Comparison of ENCODE assay signal across 10 mouse cellular contexts in the genomic region with DNA sequence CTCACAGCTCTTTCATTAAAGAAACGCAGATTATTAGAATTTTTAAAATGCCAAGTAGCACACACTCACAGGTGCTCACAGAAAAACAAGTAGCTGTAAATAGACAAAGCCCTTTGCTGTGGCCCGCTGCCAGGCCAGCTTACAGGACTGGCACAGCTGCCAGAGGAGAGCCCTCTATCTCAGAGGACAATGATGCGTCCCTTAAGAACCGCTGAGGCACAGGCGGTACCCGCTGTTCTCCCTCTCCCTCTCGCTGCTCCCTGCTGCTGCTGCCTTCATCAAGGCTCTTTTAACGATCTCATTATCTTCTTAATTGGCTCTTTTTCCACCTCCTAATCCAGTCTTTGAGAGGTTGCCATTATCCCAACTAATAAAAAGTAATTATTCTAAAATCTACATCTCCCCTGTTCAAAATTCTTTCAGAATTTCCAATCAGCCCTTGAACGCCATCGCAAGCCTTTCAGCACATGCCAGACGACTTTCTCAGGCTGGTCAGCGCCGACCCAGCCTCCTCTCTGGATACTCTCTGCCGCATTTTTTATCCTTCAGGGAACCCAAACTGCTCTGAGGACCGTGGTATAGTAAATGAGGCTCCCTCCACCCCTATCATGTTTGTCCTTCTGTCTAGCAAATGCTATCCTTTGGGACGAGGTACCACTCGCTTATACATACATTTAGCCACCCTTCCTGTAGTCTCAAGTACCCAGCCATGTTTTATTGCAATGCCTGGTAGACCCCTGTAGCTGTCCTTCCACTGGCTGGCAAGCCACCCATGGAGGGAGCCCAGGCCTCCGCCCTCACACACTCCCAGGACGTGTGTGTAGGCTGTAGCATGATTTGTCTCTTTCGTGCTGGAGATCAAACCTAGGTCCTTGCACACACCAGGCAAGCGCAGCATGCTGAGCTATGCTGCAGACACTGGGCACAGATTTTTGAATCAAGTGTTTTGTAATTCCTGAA. TPM values are rescaled to one million over a fixed set of nuclear protein-coding genes. Genes with fewer than 3 reads are reported as not detected.
DNase-seq lines count a peak whose midpoint lies in the region; ATAC-seq and TF ChIP-seq lines count a peak whose summit lies in the region.
"Had no signal": no experiment of that assay in that cellular context is flagged by ENCODE, and none has a peak within 500 bp of the region (broad histone marks: within the 10 kb centered on the region; RNA-seq: fewer than 3 reads in every experiment).

No protein-coding gene starts in this region.

- peak in 1 of 2 experiments; percentile 29 for DNase-seq in layer of hippocampus, adult 2 months (ENCODE audit: low spot score in 2 of 2)
- no peak for DNase-seq in layer of hippocampus, adult 9-10 months (ENCODE audit: low spot score)
- peak; percentile 35 for DNase-seq in hindbrain, embryonic 11.5 days (ENCODE audit: low spot score)
- no peak for DNase-seq in ovary, postnatal 14 days (ENCODE audit: low spot score)
- no peak for DNase-seq in kidney, postnatal 4 days
- no peak for DNase-seq in spleen, adult 18-20 months

- no peak overlapping the region for H3K9ac ChIP-seq in embryonic facial prominence, embryonic 15.5 days
- no peak overlapping the region for H3K9ac ChIP-seq in hindbrain, embryonic 11.5 days (ENCODE audit: low read depth, low read length)
- peak overlapping the region; percentile 44; the same call in 1 of the 2 replicates for H3K9ac ChIP-seq in midbrain, embryonic 16.5 days (ENCODE audit: low read depth, low read length)

- H3K4me2 ChIP-seq in embryonic facial prominence, embryonic 15.5 days (replicated peaks), result no peak overlapping the region
- no peak overlapping the region for H3K4me2 ChIP-seq in hindbrain, embryonic 11.5 days (replicated peaks; ENCODE audit: low read depth, low read length)
- H3K4me2 ChIP-seq in midbrain, embryonic 16.5 days (ENCODE audit: low read length), result peak overlapping the region; percentile 29

- H3K27ac ChIP-seq in layer of hippocampus, adult 2 months, result peak overlapping the region; percentile 49; the same call in 1 of the 2 replicates
- H3K27ac ChIP-seq in embryonic facial prominence, embryonic 15.5 days (replicated peaks), result peak overlapping the region; percentile 19
- no peak overlapping the region; the same call in 1 of the 2 replicates for H3K27ac ChIP-seq in hindbrain, embryonic 11.5 days (ENCODE audit: low read depth, low read length)
- peak overlapping the region; percentile 64 for H3K27ac ChIP-seq in midbrain, embryonic 16.5 days (ENCODE audit: low read length)
- H3K27ac ChIP-seq: kidney, postnatal 0 days had no signal

- peaks cover 32% of the 10 kb centered on the region for H3K36me3 ChIP-seq in embryonic facial prominence, embryonic 15.5 days
- no peaks in the 10 kb centered on the region for H3K36me3 ChIP-seq in hindbrain, embryonic 11.5 days (ENCODE audit: control insufficient read depth, insufficient read depth, low read length)
- no peaks in the 10 kb centered on the region for H3K36me3 ChIP-seq in midbrain, embryonic 16.5 days (ENCODE audit: control insufficient read depth, insufficient read depth, low read length)
- H3K36me3 ChIP-seq: G1E had no signal

- peaks cover 44% of the 10 kb centered on the region for H3K4me1 ChIP-seq in embryonic facial prominence, embryonic 15.5 days
- no peaks in the 10 kb centered on the region for H3K4me1 ChIP-seq in hindbrain, embryonic 11.5 days (replicated peaks; ENCODE audit: control insufficient read depth, insufficient read depth, low read length)
- peaks cover 12% of the 10 kb centered on the region for H3K4me1 ChIP-seq in midbrain, embryonic 16.5 days (ENCODE audit: control insufficient read depth, insufficient read depth, low read length)

- WGBS in embryonic facial prominence, embryonic 15.5 days, result 49% methylated on average over 21 of the region's 21 CpGs
- WGBS in hindbrain, embryonic 11.5 days, result 45% methylated on average over 21 of the region's 21 CpGs
- whole genome bisulfite sequencing in midbrain, embryonic 16.5 days, result 17% methylated on average over 21 of the region's 21 CpGs

- peak overlapping the region; percentile 15 for H3K4me3 ChIP-seq in layer of hippocampus, adult 2 months
- no peak overlapping the region for H3K4me3 ChIP-seq in embryonic facial prominence, embryonic 15.5 days (replicated peaks)
- no peak overlapping the region for H3K4me3 ChIP-seq in hindbrain, embryonic 11.5 days (ENCODE audit: low read depth, low read length)
- no peak overlapping the region for H3K4me3 ChIP-seq in midbrain, embryonic 16.5 days (ENCODE audit: low read depth, low read length)

- no peaks in the 10 kb centered on the region for H3K27me3 ChIP-seq in embryonic facial prominence, embryonic 15.5 days
- no peaks in the 10 kb centered on the region for H3K27me3 ChIP-seq in hindbrain, embryonic 11.5 days (ENCODE audit: control insufficient read depth, insufficient read depth, low read length)
- no peaks in the 10 kb centered on the region for H3K27me3 ChIP-seq in midbrain, embryonic 16.5 days (ENCODE audit: control insufficient read depth, insufficient read depth, low read depth, low read length)

- no peak for ATAC-seq in embryonic facial prominence, embryonic 15.5 days (ENCODE audit: insufficient number of reproducible peaks, low FRiP score, low TSS enrichment, low read depth)
- ATAC-seq in hindbrain, embryonic 11.5 days (ENCODE audit: low FRiP score), result no peak
- peak; percentile 63; the same call in 1 of the 2 replicates for ATAC-seq in midbrain, embryonic 16.5 days

- H3K9me3 ChIP-seq in embryonic facial prominence, embryonic 15.5 days (replicated peaks), result no peaks in the 10 kb centered on the region
- H3K9me3 ChIP-seq in hindbrain, embryonic 11.5 days (ENCODE audit: control insufficient read depth, low read length), result no peaks in the 10 kb centered on the region
- H3K9me3 ChIP-seq in midbrain, embryonic 16.5 days (replicated peaks; ENCODE audit: control insufficient read depth, low read length, poor library complexity, severe bottlenecking), result no peaks in the 10 kb centered on the region
- H3K9me3 ChIP-seq: G1E had no signal

- no peak for TF ChIP-seq CTCF in layer of hippocampus, adult 2 months (conservative IDR thresholded peaks at IDR 0.05)

RNA-seq across cellular contexts. Expression of a gene that starts 35.4 kb away (rescaled TPM):
- 10 to 100 TPM; 28.4 to 29.9 TPM for total RNA-seq in layer of hippocampus, adult 2 months (2021)
- polyA plus RNA-seq in embryonic facial prominence, embryonic 15.5 days (2015; fragmentation: Nextera tagmentation; extraction: Ambion mirVana), result 73.7 and 78.3 TPM in 2 replicates
- 61.6 and 66.6 TPM in 2 replicates for polyA plus RNA-seq in hindbrain, embryonic 11.5 days (2014; fragmentation: Nextera tagmentation; extraction: Ambion mirVana)
- polyA plus RNA-seq in midbrain, embryonic 16.5 days (2015; fragmentation: Nextera tagmentation; extraction: Ambion mirVana), result 79.7 and 83.8 TPM in 2 replicates
